Mouse (Mus musculus) brown adipose tissue, adult 24 weeks (tissue): ENCODE results near the gene Anxa8. TPM values are rescaled to one million over a fixed set of nuclear protein-coding genes. Genes with fewer than 3 reads are reported as not detected.

Source experiments
- H3K27ac ChIP-seq: fragments of 200-500 bp; replicated peaks from 2 replicates; pipeline ENCODE4 v1.5.1; 2012; ENCODE audit warnings: low read depth, mild to moderate bottlenecking, low read length
- H3K4me1 ChIP-seq: fragments of 200-500 bp; 2 replicates; pipeline ENCODE4 v1.6.1; 2012; ENCODE audit warnings: low read length, mixed read lengths; ENCODE audit not compliant: control insufficient read depth, insufficient read depth, insufficient read length
- H3K4me3 ChIP-seq: fragments of 200-500 bp; 2 replicates; pipeline ENCODE4 v1.5.1; 2012; ENCODE audit warnings: low read depth, mild to moderate bottlenecking, low read length, moderate library complexity; ENCODE audit not compliant: insufficient read depth
- polyA plus RNA-seq: library from polyadenylated mRNA; stranded (reverse); fragments of >200 nt; gene quantifications from 2 replicates; pipeline ENCODE4 v1.2.4, GENCODE M21; 2012; ENCODE audit not compliant: missing spikeins, insufficient read depth, insufficient read length

Gene Anxa8
- polyA plus RNA-seq, 1 experiment, result 2.2 TPM

DNA sequence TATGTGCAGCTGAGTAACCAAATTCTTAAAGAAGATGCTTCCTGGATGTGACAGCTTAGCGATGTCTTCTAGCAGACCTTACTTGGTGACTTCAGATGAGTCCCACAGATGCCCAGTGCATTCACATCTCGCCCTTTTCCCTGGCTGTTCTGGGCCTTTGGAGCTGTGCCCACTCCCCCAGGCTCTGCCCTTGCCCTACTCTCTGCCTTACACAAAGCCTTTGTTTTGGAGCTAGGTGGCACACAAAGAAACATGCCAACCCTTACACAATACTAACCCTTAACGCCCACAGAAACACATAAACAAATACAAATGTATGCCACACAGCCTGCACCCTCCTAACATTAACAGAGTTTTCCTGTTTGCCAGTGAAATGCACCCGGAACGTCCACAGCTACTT lies 10.4 kb downstream of the Anxa8 start:
- Histone ChIP-seq H3K4me1 (no peaks in the 10 kb centered on the region), H3K27ac (no peak overlapping the region), H3K4me3 (no peak overlapping the region)

DNA sequence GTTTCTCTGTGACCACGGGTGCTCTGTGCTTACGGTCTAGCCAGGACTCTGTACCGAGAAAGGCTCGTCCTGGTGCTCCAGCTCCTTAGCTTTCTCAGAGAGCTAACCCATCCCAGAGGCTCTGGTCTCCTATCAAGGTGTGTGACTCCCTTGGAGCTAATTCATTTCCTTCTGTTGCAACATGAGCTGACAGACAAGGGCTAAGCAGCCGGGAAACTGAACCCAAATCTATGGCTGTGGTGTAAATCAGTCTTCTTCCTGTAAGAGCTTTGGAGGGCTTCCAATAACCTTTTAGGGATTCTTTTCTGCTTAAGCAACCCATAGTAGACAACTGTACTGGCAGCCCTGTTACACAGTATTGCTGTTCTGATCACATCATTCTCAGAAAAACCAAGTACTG lies 16.8 kb downstream of the Anxa8 start, which contains the start of gene A630023A22Rik:
A630023A22Rik (minus strand) TSS at position 154 of the 400 bp plus-strand sequence.
- Histone ChIP-seq H3K4me1 (no peaks in the 10 kb centered on the region), H3K4me3 (no peak within 1 kb of the TSS), H3K27ac (no peak within 1 kb of the TSS)

DNA sequence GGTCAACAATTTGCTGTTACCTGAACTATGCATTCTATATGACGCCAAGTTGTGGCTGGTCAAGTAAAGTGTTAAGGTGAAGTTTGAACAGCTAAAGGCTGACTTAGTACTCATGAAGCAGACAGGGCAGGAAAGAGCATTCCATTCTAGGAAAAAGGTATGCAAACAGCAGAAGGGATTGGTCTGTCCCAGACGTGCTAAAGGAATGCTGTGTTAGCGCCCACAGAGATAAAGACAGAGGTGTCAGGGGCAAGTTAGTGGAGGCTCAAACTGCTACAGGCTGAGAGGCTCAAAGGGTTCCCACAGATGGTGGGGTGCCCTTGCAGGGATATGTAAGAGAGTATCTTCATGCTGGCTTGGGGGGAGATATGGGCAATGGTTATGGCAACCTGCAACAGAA lies 18.1 kb downstream of the Anxa8 start:
- Histone ChIP-seq H3K4me1 (no peaks in the 10 kb centered on the region), H3K27ac (no peak overlapping the region), H3K4me3 (no peak overlapping the region)

DNA sequence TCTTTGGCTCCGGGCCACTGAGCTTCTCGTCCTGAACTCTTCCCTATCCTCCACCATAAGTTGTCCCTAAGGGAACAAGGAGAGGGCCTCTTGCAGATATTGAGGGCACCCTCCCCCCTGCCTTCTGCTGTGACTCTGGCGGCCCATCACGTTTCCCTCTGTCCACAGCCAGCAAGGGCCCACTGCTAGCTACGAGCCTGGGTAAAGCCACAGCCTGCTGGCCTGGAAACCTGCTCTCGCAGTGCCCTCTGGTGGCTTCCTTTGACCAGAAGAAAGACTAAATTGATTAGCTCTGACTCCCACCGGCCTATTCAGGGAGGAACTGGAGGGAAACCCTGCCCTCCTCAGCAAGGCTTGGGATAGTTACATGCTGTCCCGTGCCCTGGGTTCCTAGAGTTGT lies 19.1 kb downstream of the Anxa8 start:
- H3K4me1 ChIP-seq, result no peaks in the 10 kb centered on the region
- no peak overlapping the region for H3K27ac ChIP-seq
- H3K4me3 ChIP-seq, result no peak overlapping the region

DNA sequence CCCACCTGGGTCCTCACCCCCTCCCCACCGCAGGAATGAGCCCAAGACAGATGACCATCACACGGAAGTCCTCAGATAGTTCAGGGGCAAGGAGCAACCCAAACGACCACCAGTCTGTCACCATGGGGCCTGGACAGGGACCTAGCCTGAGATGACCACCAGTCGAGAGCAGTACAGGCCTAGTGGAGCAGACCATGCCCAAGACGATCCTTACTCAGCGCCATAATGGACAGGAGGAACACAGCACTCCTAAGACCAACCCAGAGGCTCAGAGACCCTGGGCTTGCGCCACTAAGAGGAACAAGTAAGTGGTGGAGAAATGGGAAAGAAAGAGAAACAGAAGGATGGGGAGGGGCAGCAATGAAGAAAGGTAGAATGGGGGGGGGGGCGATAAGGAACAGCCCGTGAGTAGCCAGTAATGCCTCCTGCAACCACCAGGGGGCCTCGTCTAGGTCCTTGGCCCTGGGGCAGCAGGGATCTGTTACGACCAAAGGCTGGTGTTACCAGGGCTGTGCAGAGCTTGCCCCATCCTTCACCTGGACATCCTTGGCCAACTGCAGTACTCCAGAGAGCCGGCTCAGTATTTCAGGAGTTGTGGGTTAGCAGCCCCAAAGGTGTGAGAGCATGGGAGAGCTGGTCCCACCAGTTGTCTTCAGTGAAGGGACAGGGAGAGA lies 20.7 kb downstream of the Anxa8 start:
- Histone ChIP-seq H3K4me3 (no peak overlapping the region), H3K4me1 (no peaks in the 10 kb centered on the region), H3K27ac (no peak overlapping the region)

DNA sequence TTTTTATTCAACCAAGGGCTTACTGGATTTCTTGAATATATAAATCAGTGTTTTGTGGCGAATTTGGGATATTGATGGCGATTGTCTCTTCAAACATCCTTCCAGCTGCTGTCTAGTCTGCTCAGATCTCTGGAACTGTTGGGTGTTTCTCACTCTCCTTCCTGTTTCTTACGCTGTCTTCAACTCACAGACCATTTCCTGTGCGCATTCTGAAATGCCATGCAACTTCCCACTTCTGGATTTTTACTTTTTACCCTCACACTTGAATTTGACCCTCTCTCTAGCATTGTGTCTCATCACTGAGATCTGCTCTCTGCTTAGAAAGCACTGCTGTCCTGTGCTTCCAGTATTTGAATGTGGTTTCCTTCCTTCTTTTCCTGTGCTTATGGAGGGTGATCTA lies 21.8 kb downstream of the Anxa8 start:
- Histone ChIP-seq H3K27ac (no peak overlapping the region), H3K4me1 (no peaks in the 10 kb centered on the region), H3K4me3 (no peak overlapping the region)

DNA sequence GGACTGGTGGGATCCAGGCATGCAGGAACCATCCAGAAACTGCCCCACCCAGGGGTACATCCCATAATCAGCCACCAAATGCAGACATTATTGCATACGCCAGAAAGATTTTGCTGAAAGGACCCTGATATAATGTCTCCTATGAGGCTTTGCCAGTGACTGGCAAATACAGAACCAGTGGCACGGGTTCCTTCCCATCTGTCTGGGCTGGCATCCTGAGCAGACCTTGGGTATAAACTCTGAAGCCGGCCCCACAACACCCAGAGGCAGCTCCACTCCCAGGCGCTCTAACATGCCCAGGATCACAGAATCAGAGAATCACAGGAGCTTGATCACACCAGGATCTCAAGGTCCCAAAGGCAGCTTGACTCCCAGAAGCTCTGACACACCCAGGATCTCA lies 28.5 kb downstream of the Anxa8 start:
- Histone ChIP-seq H3K27ac (no peak overlapping the region), H3K4me3 (no peak overlapping the region), H3K4me1 (no peaks in the 10 kb centered on the region)

DNA sequence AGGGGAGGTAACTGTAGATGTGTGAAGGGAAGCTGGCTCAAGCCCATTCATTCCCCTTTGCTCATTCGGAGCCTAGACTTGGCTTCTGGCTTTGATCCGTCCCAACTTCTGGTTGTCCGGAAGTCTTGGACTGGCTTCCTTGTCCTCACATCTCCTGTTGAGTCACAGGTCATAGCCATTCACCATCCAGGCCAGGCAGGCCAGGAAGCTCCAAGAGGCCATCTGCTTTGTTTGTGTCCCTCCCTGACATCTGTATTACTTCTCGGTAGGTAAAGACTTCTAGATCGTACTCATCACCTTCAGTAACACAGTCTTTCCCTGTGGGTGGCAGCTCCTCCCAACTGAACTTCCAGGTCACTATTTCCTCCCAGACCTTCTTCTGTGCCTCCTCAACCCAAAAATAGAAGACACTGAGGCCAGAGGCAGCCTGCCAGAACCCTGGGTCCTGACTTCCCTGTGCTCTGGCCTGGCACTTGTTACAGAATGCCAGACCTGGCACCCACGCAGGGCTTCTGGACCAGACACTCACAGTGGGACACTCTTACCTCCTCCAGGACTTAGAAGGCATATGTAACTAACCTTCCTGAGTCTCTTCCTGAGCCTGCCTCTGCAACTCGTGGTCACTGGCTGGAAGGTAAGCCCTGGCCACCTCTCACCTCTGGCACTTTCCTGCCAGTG lies 33.4 kb downstream of the Anxa8 start:
- Histone ChIP-seq H3K27ac (no peak overlapping the region), H3K4me3 (no peak overlapping the region), H3K4me1 (no peaks in the 10 kb centered on the region)

DNA sequence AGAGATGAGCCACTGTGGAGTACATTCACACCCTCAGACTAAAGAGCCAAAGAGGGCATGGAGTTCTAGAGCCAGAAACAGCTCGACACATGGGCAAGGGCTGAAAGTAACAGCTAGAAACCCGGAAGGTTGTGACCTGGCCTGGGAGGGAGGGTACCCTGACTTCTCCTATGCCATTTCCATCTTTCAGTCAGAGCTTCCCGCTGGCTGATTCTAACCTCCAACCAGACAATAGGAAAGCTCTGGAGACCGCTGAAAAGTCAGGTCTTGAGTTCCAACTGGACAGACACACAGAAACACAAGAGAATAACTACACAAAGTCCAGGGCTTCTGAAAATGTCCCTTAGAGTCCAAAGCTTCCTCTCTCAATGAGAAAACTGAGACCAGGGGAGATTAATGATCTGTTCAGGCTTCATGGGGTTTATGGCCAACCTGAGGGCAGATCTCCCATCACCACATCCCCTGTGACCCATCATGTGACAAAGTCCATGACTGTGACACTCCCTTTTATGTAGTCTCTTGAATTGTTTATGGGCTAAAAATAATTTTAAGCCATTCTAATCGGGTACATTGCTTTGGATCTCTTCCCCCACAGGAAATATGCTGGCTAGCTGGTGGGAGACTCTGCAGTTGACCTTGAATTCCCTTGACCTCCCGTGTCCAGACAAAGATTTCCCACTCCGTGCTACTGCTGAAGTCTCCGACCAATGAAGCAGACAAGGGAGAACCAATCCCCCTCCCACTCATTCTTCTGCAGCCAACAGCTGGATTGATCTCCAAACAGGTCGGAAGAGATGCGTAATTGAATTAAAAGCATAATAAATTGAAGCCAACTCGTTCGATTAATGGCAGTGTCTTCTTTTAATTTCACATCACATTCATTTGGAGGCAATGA lies 34.5 kb downstream of the Anxa8 start:
- no peak overlapping the region for H3K4me3 ChIP-seq
- H3K4me1 ChIP-seq, result no peaks in the 10 kb centered on the region
- H3K27ac ChIP-seq, result no peak overlapping the region

DNA sequence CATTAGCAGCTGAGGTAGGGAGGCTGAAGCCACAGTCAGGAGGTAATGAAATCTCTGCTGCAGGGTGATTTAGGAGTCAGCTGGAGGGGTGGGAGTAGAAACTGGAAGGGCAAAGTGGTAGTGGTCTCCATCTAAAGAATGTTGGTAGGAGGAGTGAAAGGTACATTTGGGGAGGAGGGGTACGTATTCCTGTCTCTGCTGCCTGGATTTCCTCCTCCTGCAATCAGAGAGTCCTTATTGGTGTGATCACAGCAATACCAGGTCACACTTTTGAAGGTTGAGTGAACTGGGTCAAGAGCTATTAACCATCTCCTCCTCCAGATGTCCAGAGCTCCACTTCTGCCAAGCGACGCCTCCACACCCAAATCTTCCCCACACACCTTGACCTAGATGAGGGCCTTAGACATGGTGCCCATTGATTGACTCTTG lies 35.2 kb downstream of the Anxa8 start:
- Histone ChIP-seq H3K27ac (no peak overlapping the region), H3K4me1 (no peaks in the 10 kb centered on the region), H3K4me3 (no peak overlapping the region)

DNA sequence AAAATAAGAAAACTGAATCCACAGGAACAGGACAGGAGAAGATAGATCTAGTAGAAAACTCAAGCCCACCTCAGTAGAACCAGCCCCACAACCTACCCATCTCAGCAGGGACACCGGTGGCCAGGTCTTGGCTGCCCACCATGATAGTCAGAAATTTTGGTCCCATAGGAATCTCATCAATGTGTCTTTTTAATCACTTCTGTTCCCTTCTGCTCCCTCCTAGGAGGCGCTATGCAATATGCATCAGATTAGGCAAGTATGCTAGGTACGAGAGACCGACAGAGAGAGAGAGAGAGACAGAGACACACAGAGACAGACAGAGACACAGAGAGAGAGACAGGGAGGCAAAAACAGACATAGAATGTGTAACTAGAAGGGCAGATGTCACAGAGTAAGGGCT lies 35.9 kb downstream of the Anxa8 start:
- Histone ChIP-seq H3K27ac (no peak overlapping the region), H3K4me1 (no peaks in the 10 kb centered on the region), H3K4me3 (no peak overlapping the region)

DNA sequence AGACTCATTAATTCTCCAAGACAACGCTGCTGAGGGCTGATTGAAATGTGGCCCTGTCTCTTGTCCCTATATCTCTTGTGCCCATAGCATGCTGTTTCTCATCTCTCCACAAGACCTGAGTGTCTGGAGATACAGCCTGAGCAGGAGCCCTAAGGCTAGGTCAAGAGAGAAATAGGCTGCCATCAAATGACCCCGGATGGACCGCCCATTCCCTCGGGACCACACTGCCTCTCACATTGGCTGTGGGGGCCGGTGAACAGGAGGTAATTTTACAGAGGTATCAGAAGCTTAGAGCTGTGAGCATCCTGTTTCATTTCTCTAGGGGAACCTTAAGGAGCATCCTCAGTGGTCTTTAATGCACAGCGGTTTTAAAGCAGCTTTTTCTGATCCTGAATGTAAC lies 45.4 kb downstream of the Anxa8 start:
- Histone ChIP-seq H3K4me3 (no peak overlapping the region), H3K27ac (no peak overlapping the region), H3K4me1 (no peaks in the 10 kb centered on the region)

DNA sequence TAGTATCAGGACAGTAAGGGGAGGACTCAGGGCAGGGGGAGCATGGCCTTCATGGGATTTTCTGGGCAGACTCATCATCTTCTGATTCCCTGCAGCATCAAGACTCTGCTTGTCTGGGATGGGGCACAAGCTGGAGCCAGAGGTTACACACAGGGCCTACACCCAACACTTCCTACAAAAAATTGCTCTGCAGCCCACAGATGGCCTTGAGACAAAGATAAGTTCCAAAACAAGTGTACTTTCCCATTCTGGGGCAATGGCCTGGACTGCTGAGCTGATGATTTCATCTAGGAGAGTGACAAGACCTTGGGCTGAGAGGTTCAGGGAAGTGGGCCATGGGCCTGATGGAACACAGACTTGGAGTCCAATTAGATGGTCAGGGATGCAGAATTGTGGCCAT lies 49.6 kb downstream of the Anxa8 start:
- Histone ChIP-seq H3K27ac (no peak overlapping the region), H3K4me1 (no peaks in the 10 kb centered on the region), H3K4me3 (no peak overlapping the region)

DNA sequence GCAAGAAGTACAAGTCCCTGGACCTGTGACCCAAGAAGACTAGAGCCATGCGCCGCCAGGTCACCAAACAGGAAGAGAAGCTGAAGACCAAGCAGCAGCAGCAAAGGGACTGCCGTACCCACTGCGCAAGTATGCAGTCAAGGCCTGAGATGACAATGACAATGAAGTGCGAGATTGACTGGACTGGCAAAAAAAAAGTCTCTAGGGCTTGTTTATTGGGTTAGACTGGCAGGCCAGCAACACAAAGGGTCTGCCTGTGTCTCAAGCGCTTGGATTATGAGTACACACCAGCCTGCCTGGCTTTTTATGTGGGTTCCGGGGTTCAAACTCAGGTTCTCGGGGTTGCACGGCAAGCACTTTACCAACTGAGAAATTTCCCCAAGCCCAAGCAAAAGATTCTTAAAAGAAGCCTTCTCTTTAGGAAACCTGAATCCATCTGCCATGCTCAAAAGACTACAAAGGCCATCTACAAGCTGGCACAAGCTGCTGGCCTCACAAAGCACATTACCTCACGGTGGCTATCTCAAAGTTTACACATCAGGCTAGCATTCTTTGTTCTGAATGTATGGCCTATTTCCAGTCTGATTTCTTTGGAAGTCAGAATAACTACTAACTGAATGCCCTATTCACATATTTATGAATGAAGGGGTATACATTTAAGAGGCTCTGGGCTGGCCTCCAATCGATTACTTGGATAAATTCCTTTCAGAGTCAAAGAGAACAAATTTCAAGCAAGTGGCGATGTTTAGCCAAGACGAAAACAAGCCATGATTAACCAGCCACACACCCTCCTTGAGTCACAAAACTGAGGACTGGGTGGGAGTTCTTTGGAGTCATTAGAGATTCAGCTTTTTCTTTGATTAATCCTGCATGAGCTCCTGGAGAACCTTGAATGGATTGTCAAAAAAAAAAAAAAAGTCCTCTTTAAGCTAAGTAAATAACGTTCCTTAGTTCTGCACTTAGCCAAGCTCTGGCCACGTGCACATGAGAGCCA lies 54.2 kb downstream of the Anxa8 start:
- Histone ChIP-seq H3K4me3 (no peak overlapping the region), H3K4me1 (no peaks in the 10 kb centered on the region), H3K27ac (no peak overlapping the region)
